Mouse (Mus musculus): ENCODE measurements around the gene Ctbp1.

- no peak for TF ChIP-seq CTCF (IDR thresholded peaks at IDR 0.05; ENCODE audit: low read depth)
- TF ChIP-seq EP300 (IDR thresholded peaks at IDR 0.05; ENCODE audit: low read depth) = no peak
Measured at GRCm38 (mm10) chr5:33272845-33273776, 1.7 kb downstream of the Ctbp1 start.

Data from heart, postnatal 0 days (tissue).